Mouse (Mus musculus): ENCODE results near the gene Ntmt1. TPM values are rescaled to one million over a fixed set of nuclear protein-coding genes. Genes with fewer than 3 reads are reported as not detected.

The Ntmt1 gene
- total RNA-seq, 2 experiments from 2014 or later = 43.1 to 44.4 TPM

GRCm38 (mm10) chr2:30782312-30783290 is 25.0 kb upstream of the Ntmt1 start:
- no peak for DNase-seq (ENCODE audit: low spot score in 2 of 2)

- no peak for DNase-seq (ENCODE audit: low spot score in 2 of 2)
These were observed 24.3 kb upstream of the Ntmt1 start for GRCm38 (mm10) chr2:30783346-30783745.

DNA sequence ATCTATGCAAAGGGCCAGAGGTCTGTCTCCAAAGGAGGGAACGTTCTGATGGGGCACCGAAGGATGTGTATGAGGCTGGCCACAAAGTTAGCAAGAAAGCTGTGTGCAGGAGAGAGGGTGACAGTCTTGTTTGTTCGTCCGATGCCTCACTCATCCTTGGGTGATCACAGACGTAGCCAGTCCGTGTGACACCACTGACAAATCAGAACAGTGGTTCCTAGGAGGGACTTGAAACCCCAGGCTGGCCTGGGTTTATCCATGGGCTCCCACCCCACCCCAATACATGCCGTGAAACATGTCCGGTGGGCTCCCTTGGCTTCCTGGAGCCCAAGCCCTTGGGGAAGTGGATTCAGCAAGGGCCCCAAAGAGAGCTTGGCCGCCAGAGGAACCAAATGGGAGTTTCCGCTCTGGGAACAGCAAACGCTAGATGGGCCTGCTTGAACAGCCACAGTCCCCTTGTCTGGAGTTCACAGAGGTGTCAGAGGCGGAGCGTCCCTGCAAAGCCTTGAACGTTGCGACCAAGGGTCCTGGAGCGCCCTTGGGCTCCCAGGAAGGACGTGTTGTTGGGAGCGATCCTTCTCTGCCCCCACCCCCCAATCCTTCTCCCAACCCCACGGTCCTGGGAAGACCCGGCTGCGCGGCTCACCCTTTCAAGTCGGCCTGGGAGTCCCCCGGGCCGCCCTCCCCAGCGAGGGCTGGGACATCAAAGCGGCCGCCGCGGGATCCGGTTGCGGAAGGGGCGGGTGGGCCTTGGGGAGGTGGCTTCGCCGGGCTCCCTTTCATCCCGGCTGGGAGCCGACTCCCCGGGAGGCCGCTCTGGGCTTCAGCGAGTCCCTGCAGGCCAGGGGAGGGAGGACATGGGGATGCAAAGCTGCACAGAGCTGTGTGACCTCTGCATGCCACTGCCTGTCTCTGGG is 23.3 kb upstream of the Ntmt1 start:
- DNase-seq (ENCODE audit: low spot score in 2 of 2) = peak; percentile 41 to 63

DNA sequence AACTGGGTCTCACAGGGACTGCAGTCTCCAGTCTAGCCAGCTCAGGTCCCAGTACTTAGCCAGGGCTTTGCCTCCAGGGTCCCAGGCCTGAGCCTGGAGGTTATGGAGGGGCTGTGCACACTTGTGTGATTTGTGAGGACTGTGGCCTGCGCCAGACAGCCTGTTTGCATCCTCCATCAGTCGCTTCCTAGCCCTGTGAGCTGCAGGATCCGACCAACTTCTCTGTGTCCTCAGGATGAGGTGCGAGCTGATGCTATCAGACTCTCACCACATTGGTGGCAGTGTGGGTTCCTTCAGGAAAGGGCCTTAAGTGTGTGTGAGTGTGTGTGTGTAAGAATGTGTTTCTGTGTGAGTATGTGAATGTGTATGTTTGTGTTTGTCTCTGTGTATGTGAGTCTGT is 20.2 kb upstream of the Ntmt1 start:
- DNase-seq (ENCODE audit: low spot score in 2 of 2) = no peak

- DNase-seq (ENCODE audit: low spot score in 2 of 2) = no peak
These were observed 15.6 kb upstream of the Ntmt1 start for GRCm38 (mm10) chr2:30792061-30792460.

- peak; percentile 94 to 98 for DNase-seq (ENCODE audit: low spot score in 2 of 2)
These were observed 13.2 kb upstream of the Ntmt1 start for GRCm38 (mm10) chr2:30794179-30795108.

DNA sequence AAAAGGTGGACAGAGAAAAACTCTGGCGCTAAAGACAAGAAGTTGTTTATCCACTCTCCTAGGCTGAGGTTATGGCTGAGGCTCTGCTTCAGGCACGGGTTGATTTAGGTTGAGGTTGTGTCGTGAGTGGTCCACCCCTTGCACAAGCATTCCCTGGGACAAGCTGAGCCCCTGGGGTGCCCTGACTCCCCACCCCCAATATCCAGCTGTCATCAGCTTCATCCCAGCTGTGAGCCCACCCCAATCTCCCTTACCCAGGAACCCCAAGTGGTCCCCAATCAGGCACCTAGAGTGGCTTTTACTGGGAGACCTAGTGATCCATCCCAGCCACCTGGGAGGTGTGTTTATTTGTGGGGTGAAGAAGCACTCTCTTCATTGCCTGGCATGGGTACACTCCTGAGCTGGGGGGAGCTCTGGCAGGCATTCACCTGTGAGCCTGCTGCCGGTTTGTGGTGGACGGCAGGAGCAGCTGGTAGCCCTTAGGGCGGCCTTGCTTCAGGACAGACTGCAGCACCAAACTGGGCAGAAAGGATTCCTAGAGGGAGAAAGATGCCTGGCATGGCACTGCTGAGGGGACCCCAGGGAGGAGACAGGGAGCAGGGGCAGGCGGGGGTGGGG is 12.2 kb upstream of the Ntmt1 start:
- no peak for DNase-seq (ENCODE audit: low spot score in 2 of 2)

- no peak for DNase-seq (ENCODE audit: low spot score in 2 of 2)
These were observed 11.7 kb upstream of the Ntmt1 start for GRCm38 (mm10) chr2:30795889-30796275.

DNA sequence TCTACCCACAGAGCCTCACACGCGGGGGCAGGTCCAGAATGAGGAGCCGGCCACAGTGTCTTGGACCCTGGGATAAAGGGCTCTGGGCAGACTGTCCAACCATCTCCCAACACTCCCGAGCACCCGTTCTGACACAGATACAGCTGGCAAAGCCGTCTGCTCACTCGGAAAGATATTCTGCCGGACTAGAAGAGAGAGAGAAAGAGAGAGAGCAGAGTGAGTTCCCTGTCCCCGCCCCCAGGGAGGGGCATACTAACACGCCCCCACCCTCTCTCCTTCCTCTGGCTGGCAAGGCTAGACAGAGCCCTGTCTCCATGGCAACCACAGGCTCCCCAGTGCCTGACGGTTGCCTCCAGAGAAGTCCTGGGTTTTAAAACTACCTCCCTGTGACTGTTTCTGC is 11.2 kb upstream of the Ntmt1 start:
- peak in 1 of 2 experiments; percentile 62 for DNase-seq (ENCODE audit: low spot score in 2 of 2)

DNA sequence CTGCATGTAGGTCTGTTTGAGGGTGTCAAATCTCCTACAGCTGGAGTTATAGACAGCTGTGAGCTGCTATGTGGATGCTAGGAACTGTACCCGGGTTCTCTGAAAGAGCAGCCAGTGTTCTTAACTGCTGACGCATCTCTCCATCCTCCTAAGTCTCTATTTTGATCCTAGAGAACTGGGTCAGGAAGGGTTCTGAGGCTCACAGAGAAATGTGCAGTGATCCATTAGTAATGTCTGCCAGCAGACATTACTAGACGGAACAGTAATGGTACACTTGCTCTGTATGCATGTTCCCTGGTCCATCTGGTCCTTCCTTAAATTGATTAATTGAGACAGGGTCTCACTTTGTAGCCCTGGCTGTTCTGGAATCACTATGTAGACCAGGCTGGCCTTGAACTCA is 8.2 kb upstream of the Ntmt1 start:
- no peak for DNase-seq (ENCODE audit: low spot score in 2 of 2)

GRCm38 (mm10) chr2:30800671-30801066 is 7.0 kb upstream of the Ntmt1 start:
- DNase-seq (ENCODE audit: low spot score in 2 of 2) = no peak

- DNase-seq (ENCODE audit: low spot score in 2 of 2) = no peak
These were observed 6.4 kb upstream of the Ntmt1 start for GRCm38 (mm10) chr2:30801067-30801852.

DNA sequence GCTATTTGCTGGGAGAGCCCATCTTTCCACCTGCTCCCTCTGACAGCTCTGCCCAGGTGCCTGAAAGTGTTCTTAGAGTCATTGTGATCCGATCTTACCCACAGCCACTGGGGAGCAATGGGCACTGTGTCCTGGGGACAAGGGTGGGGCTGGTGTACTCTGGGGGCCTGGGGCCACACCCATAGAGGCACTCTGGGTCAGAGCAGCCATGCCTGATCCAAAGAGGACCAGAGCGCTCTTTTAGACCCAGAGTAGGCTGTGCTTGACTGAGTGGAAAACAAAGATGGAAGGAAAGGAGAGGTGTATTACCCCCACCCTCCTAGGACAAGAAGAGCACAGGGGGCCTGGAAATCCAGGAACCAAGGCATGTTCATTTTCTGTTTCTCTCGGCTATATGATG is 4.0 kb upstream of the Ntmt1 start, which contains the start of gene 1700001O22Rik:
Gene 1700001O22Rik, minus strand, starts transcription at position 58 of the 400 bp plus-strand sequence.
- DNase-seq (ENCODE audit: low spot score in 2 of 2) = no peak

DNA sequence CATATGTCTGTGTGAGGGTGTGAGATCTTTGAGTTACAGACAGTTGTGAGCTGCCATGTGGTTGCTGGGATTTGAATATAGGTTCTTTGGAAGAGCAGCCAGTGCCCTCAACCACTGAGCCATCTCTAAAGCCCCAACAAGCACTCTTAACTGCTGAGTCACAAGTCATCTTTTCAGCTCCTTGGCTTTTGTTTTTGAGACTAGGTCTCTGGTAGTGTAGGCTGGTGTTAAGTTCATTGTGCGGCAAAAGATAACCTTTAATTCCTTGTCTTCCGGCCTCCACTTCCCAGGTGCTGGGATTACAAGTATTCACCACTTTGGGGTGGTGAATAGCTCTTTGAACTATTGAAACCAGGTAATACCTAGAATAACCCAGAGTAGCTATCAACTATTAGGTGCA is 1.6 kb upstream of the Ntmt1 start:
- no peak for DNase-seq (ENCODE audit: low spot score in 2 of 2)

GRCm38 (mm10) chr2:30807147-30807647 is 429 bp upstream of the Ntmt1 start:
- no peak for DNase-seq (ENCODE audit: low spot score in 2 of 2)

DNA sequence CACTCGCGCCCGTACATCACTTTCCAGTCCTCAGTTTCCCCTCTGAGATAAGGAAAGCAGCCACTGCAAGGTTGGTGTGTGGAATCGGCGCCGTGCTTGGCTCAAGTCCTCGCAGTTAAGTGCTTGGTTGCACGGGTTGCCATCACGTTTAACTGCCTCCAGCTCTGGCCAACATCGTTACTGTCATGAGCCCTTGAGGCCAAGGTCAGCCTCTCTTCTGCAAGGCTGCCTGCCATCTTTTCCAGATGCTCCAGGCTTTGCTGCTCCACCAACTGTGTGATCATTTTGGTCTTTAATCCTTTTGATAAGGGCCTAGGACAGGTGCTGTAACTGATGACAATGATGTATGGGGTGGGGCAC is 650 bp downstream of the Ntmt1 start:
- no peak for DNase-seq (ENCODE audit: low spot score in 2 of 2)

DNA sequence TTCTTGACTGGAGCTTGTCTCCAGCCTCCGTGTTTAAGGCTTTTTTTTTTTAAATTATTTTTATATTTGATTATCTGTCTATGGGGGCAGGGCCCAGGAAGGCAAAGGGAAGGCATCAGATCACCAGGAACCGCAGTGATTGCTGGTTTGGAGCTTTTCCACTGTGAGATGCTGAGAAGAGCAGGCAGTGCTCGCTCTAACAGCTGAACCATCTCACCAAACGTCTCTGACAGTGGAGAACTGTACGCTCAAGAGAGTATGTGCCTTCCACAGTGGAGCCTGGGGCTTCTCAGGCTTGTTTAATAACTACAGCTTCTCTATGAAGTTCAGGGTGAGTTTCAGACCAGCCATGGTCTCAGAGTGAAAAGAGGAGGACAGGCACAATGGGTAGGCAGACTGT is 1.9 kb downstream of the Ntmt1 start:
- no peak for DNase-seq (ENCODE audit: low spot score in 2 of 2)

GRCm38 (mm10) chr2:30810573-30810972 is 2.9 kb downstream of the Ntmt1 start:
- no peak for DNase-seq (ENCODE audit: low spot score in 2 of 2)

GRCm38 (mm10) chr2:30816383-30816782 is 8.8 kb downstream of the Ntmt1 start:
- no peak for DNase-seq (ENCODE audit: low spot score in 2 of 2)
